Mouse (Mus musculus) E14TG2a.4 (cell line): Measurements from ENCODE around the gene Cux1.

Experiments used
- CTCF ChIP-seq: conservative IDR thresholded peaks from 2 replicates; pipeline ENCODE4 v1.5.1; 2014; ENCODE audit warnings: low read length
- POU5F1 ChIP-seq: IDR thresholded peaks from 2 replicates; pipeline ENCODE4 v1.6.1; 2014; ENCODE audit warnings: low read length, borderline replicate concordance

DNA sequence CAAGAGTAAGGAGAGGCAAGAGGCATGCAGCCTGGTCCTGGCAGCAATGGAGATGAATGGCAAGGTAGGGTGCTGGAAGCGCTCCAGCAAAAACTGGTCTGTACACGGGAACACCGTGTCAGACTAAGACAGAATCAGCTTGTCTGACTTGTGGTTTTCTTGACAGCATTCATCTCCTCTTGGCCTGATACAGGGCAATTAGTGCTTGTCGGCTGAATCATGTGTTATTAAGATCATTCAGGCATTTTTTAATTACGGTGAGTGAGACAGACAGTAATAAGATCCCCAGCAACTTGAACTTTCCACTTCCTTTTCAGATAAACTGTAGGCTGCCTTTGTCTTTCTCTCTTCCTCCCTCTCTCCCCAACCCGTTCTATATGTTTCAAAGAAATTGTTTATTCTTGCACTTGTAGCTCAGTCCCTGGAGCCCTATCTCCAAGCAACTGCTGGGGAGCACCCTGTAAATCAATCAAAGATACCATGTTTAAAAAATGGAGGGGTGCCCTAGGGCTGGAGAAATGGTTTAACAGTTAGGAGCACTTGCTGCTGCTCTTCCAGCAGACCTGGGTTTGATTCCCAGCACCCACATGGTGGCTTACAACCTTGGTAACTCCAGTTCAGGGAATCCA lies 53.1 kb downstream of the Cux1 start:
- TF ChIP-seq CTCF, result no peak
- TF ChIP-seq POU5F1, result no peak
